Comparison of ENCODE assay signal across 23 mouse cellular contexts in genomic region chr12:17463706-17464105, GRCm38 (mm10).
DNase-seq lines count a peak whose midpoint lies in the region; ATAC-seq and TF ChIP-seq lines count a peak whose summit lies in the region.
"Had no signal": no experiment of that assay in that cellular context is flagged by ENCODE, and none has a peak within 500 bp of the region (broad histone marks: within the 10 kb centered on the region; RNA-seq: fewer than 3 reads in every experiment).

No protein-coding gene starts in this region.

- H3K4me3 ChIP-seq in forebrain, embryonic 11.5 days (ENCODE audit: low read depth, low read length) = no peak overlapping the region
- no peak overlapping the region for H3K4me3 ChIP-seq in forebrain, embryonic 13.5 days
- H3K4me3 ChIP-seq in gastrocnemius, adult 2 months = no peak overlapping the region
- H3K4me3 ChIP-seq in thymus, adult 2 months (ENCODE audit: control insufficient read depth, insufficient read depth, low read length) = no peak overlapping the region
- H3K4me3 ChIP-seq: embryonic facial prominence, embryonic 13.5 days; heart, embryonic 13.5 days; hindbrain, embryonic 12.5 days had no signal

- H3K4me2 ChIP-seq in forebrain, embryonic 11.5 days (ENCODE audit: low read depth, low read length, severe bottlenecking) = no peak overlapping the region
- no peak overlapping the region for H3K4me2 ChIP-seq in forebrain, embryonic 13.5 days
- H3K4me2 ChIP-seq: embryonic facial prominence, embryonic 13.5 days; heart, embryonic 13.5 days; hindbrain, embryonic 12.5 days had no signal

- H3K27ac ChIP-seq in forebrain, embryonic 11.5 days (ENCODE audit: low read depth, low read length) = no peak overlapping the region
- no peak overlapping the region for H3K27ac ChIP-seq in forebrain, embryonic 13.5 days
- H3K27ac ChIP-seq in gastrocnemius, adult 2 months = no peak overlapping the region
- no peak overlapping the region for H3K27ac ChIP-seq in thymus, adult 2 months (ENCODE audit: control insufficient read depth, insufficient read depth, low read length)
- H3K27ac ChIP-seq: embryonic facial prominence, embryonic 13.5 days; heart, embryonic 13.5 days; hindbrain, embryonic 12.5 days had no signal

- intact Hi-C loops in gastrocnemius, adult 2 months (cut with DNase I) = no loop called here

- H3K36me3 ChIP-seq in forebrain, embryonic 11.5 days (ENCODE audit: control insufficient read depth, insufficient read depth, low read length) = no peaks in the 10 kb centered on the region
- no peaks in the 10 kb centered on the region for H3K36me3 ChIP-seq in forebrain, embryonic 13.5 days (ENCODE audit: poor library complexity, severe bottlenecking)
- H3K36me3 ChIP-seq in thymus, adult 2 months (ENCODE audit: control insufficient read depth, insufficient read depth, low read length) = no peaks in the 10 kb centered on the region
- H3K36me3 ChIP-seq: embryonic facial prominence, embryonic 13.5 days; G1E; heart, embryonic 13.5 days; hindbrain, embryonic 12.5 days had no signal

- no peak overlapping the region for H3K9ac ChIP-seq in forebrain, embryonic 11.5 days (ENCODE audit: low read length)
- H3K9ac ChIP-seq in forebrain, embryonic 13.5 days = no peak overlapping the region
- H3K9ac ChIP-seq: embryonic facial prominence, embryonic 13.5 days; heart, embryonic 13.5 days; hindbrain, embryonic 12.5 days had no signal

- H3K9me3 ChIP-seq in forebrain, embryonic 11.5 days (ENCODE audit: control insufficient read depth, low read length) = no peaks in the 10 kb centered on the region
- H3K9me3 ChIP-seq in forebrain, embryonic 13.5 days (replicated peaks) = peaks cover 7% of the 10 kb centered on the region
- H3K9me3 ChIP-seq: G1E had no signal

- H3K4me1 ChIP-seq in forebrain, embryonic 11.5 days (replicated peaks; ENCODE audit: control insufficient read depth, insufficient read depth, low read length) = no peaks in the 10 kb centered on the region
- H3K4me1 ChIP-seq in forebrain, embryonic 13.5 days = no peaks in the 10 kb centered on the region
- H3K4me1 ChIP-seq in thymus, adult 2 months (replicated peaks; ENCODE audit: control insufficient read depth, insufficient read depth, low read length) = no peaks in the 10 kb centered on the region
- H3K4me1 ChIP-seq: embryonic facial prominence, embryonic 13.5 days; hindbrain, embryonic 12.5 days had no signal

- TF ChIP-seq CTCF in gastrocnemius, adult 2 months (IDR thresholded peaks at IDR 0.05) = no peak
- TF ChIP-seq CTCF in thymus, adult 2 months (IDR thresholded peaks at IDR 0.05; ENCODE audit: borderline replicate concordance, control insufficient read depth, extremely low read depth, insufficient read depth, low read length, poor library complexity) = no peak

- no peak for TF ChIP-seq POLR2A in thymus, adult 2 months (IDR thresholded peaks at IDR 0.05; ENCODE audit: control insufficient read depth, extremely low read depth, insufficient read depth, low read length, poor library complexity)

- WGBS in forebrain, embryonic 11.5 days = 43% methylated on average over 4 of the region's 4 CpGs
- WGBS in forebrain, embryonic 13.5 days = 26% methylated on average over 4 of the region's 4 CpGs
- WGBS in thymus, adult 2 months = 97% methylated on average over 4 of the region's 4 CpGs

- DNase-seq in forebrain, embryonic 11.5 days (ENCODE audit: low spot score) = peak; percentile 13
- DNase-seq in retina, postnatal 1 day = peak; percentile 15
- DNase-seq in retina, embryonic 14.5 days (ENCODE audit: low spot score) = no peak
- DNase-seq in R1 (ENCODE audit: low read depth, low spot score) = peak; percentile 76
- no peak for DNase-seq in gastrocnemius, adult 2 months
- no peak for DNase-seq in thymus, adult 2 months
- DNase-seq: adrenal gland, adult 2 months; adrenal gland, postnatal 36 days; cerebellum, adult 11 months; cerebellum, adult 8-10 months; cerebellum, postnatal 25 days; gastrocnemius, postnatal 25 days; heart, postnatal 4 days had no signal

- no peaks in the 10 kb centered on the region for H3K27me3 ChIP-seq in forebrain, embryonic 11.5 days (ENCODE audit: control insufficient read depth, insufficient read depth, low read length)
- H3K27me3 ChIP-seq in forebrain, embryonic 13.5 days = no peaks in the 10 kb centered on the region
- H3K27me3 ChIP-seq in thymus, adult 2 months (ENCODE audit: control insufficient read depth, insufficient read depth, low read length) = no peaks in the 10 kb centered on the region
- H3K27me3 ChIP-seq: embryonic facial prominence, embryonic 13.5 days; heart, embryonic 13.5 days; hindbrain, embryonic 12.5 days had no signal

- no peak for ATAC-seq in forebrain, embryonic 11.5 days (replicated peaks; ENCODE audit: low FRiP score)
- ATAC-seq in forebrain, embryonic 13.5 days = no peak
- ATAC-seq: activated CD4-positive, CD25-positive, alpha-beta regulatory T cell, adult 4 months; forebrain, embryonic 14.5 days; hindbrain, embryonic 16.5 days; inflammation-experienced regulatory T-cells, adult 6 months; intestine, postnatal 0 days had no signal

Comparison
In these comparisons a context has a peak if more than half of its experiments do, and no peak if none do; other contexts are left out.
1. DNase-seq: peak in forebrain, embryonic 11.5 days (single experiment), retina, postnatal 1 day (single experiment) and R1 (single experiment); none in retina, embryonic 14.5 days (single experiment), gastrocnemius, adult 2 months (single experiment) and thymus, adult 2 months (single experiment).